Comparison of ENCODE assay signal across 8 mouse cellular contexts in the genomic region with DNA sequence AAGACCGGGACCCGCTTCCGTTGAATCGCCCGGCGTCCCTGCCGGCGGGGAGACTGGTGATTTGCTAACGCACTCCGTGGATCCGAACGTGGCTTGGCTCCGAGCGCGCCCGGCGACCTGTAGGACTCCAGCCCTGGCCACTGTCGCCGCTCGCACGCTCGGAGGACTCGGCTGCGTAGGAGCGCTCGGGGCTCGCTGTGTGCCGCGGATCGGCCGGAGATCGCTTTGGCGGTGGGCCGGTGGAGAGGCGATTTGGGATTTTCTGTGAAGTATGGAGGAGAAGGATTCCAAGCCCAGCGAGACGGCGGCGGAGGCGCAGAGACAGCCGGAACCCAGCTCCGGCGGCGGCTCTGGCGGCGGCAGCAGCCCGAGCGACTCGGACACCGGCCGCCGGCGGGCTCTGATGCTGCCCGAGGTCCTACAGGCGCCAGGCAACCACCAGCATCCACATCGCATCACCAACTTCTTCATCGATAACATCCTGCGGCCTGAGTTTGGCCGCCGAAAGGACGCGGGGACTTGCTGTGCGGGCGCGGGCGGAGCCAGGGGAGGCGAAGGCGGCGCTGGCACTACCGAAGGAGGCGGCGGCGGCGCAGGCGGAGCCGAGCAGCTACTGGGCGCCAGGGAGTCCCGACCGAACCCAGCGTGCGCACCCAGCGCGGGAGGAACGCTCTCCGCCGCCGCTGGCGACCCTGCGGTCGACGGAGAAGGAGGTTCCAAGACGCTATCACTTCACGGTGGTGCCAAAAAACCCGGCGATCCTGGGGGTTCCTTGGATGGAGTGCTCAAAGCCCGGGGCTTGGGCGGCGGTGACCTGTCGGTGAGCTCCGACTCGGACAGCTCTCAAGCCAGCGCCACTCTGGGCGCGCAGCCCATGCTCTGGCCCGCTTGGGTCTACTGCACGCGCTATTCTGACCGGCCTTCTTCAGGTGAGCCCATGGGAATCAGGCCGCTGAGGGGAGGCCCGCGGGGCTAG. TPM values are rescaled to one million over a fixed set of nuclear protein-coding genes. Genes with fewer than 3 reads are reported as not detected.
DNase-seq lines count a peak whose midpoint lies in the region; ATAC-seq lines count a peak whose summit lies in the region.

No protein-coding gene starts in this region.

- peak overlapping the region; percentile 51 for H3K4me3 ChIP-seq in embryonic facial prominence, embryonic 13.5 days
- peak overlapping the region; percentile 49 for H3K4me3 ChIP-seq in hindbrain, embryonic 13.5 days
- H3K4me3 ChIP-seq in liver, embryonic 11.5 days (ENCODE audit: low read depth, low read length): peak overlapping the region; percentile 51
- peak overlapping the region; percentile 42 for H3K4me3 ChIP-seq in neural tube, embryonic 13.5 days

- WGBS in embryonic facial prominence, embryonic 13.5 days: under 1% methylated on average over 111 of the region's 111 CpGs
- WGBS in hindbrain, embryonic 13.5 days: under 1% methylated on average over 105 of the region's 111 CpGs
- WGBS in liver, embryonic 11.5 days: under 1% methylated on average over 110 of the region's 111 CpGs
- WGBS in neural tube, embryonic 13.5 days: under 1% methylated on average over 111 of the region's 111 CpGs

- H3K9ac ChIP-seq in embryonic facial prominence, embryonic 13.5 days: peak overlapping the region; percentile 54
- H3K9ac ChIP-seq in hindbrain, embryonic 13.5 days: peak overlapping the region; percentile 77
- H3K9ac ChIP-seq in liver, embryonic 11.5 days (ENCODE audit: low read depth, low read length): no peak overlapping the region
- no peak overlapping the region for H3K9ac ChIP-seq in neural tube, embryonic 13.5 days

- peaks cover 97% of the 10 kb centered on the region for H3K27me3 ChIP-seq in embryonic facial prominence, embryonic 13.5 days
- H3K27me3 ChIP-seq in hindbrain, embryonic 13.5 days: peaks cover 90% of the 10 kb centered on the region
- peaks cover 97% of the 10 kb centered on the region for H3K27me3 ChIP-seq in liver, embryonic 11.5 days (replicated peaks; ENCODE audit: control insufficient read depth, insufficient read depth, low read length)
- H3K27me3 ChIP-seq in neural tube, embryonic 13.5 days: peaks cover 96% of the 10 kb centered on the region

- H3K27ac ChIP-seq in embryonic facial prominence, embryonic 13.5 days: no peak overlapping the region
- H3K27ac ChIP-seq in hindbrain, embryonic 13.5 days: peak overlapping the region; percentile 83
- H3K27ac ChIP-seq in liver, embryonic 11.5 days (ENCODE audit: low read depth, low read length): no peak overlapping the region
- no peak overlapping the region for H3K27ac ChIP-seq in neural tube, embryonic 13.5 days (replicated peaks)

- H3K4me2 ChIP-seq in embryonic facial prominence, embryonic 13.5 days: peak overlapping the region; percentile 93
- peak overlapping the region; percentile 60 for H3K4me2 ChIP-seq in hindbrain, embryonic 13.5 days
- peak overlapping the region; percentile 70 for H3K4me2 ChIP-seq in liver, embryonic 11.5 days
- peak overlapping the region; percentile 67 for H3K4me2 ChIP-seq in neural tube, embryonic 13.5 days

- H3K9me3 ChIP-seq in embryonic facial prominence, embryonic 13.5 days: no peaks in the 10 kb centered on the region
- H3K9me3 ChIP-seq in hindbrain, embryonic 13.5 days: no peaks in the 10 kb centered on the region
- H3K9me3 ChIP-seq in liver, embryonic 11.5 days (ENCODE audit: control insufficient read depth, low read length): no peaks in the 10 kb centered on the region
- no peaks in the 10 kb centered on the region for H3K9me3 ChIP-seq in neural tube, embryonic 13.5 days

- DNase-seq in lung, adult 18-20 months: peak; percentile 21 to 22
- no peak for DNase-seq in lung, postnatal 10 days
- DNase-seq in adrenal gland, postnatal 25 days: peak; percentile 63
- DNase-seq in liver, embryonic 11.5 days (ENCODE audit: low spot score): peak; percentile 64
- DNase-seq in layer of hippocampus, adult 11-12 months (ENCODE audit: low spot score): no peak

- ATAC-seq in embryonic facial prominence, embryonic 13.5 days (ENCODE audit: insufficient number of reproducible peaks, insufficient read depth, low FRiP score, low TSS enrichment, low read depth): no peak
- ATAC-seq in hindbrain, embryonic 13.5 days (ENCODE audit: low FRiP score): peak; percentile 12; the same call in 1 of the 2 replicates
- 0 out of 2 replicates have a peak, but pooled peaks have one; percentile 11 for ATAC-seq in liver, embryonic 11.5 days (replicated peaks; ENCODE audit: low FRiP score)
- 0 out of 2 replicates have a peak, but pooled peaks have one; percentile 15 for ATAC-seq in neural tube, embryonic 13.5 days (ENCODE audit: low read depth)

- no peaks in the 10 kb centered on the region for H3K36me3 ChIP-seq in embryonic facial prominence, embryonic 13.5 days
- H3K36me3 ChIP-seq in hindbrain, embryonic 13.5 days: no peaks in the 10 kb centered on the region
- H3K36me3 ChIP-seq in liver, embryonic 11.5 days (ENCODE audit: control insufficient read depth, insufficient read depth, low read length): no peaks in the 10 kb centered on the region
- H3K36me3 ChIP-seq in neural tube, embryonic 13.5 days: no peaks in the 10 kb centered on the region

- H3K4me1 ChIP-seq in embryonic facial prominence, embryonic 13.5 days: peaks cover 21% of the 10 kb centered on the region
- peaks cover 30% of the 10 kb centered on the region for H3K4me1 ChIP-seq in hindbrain, embryonic 13.5 days (replicated peaks)
- H3K4me1 ChIP-seq in liver, embryonic 11.5 days (replicated peaks; ENCODE audit: control insufficient read depth, insufficient read depth, low read length): peaks cover 4% of the 10 kb centered on the region
- peaks cover 22% of the 10 kb centered on the region for H3K4me1 ChIP-seq in neural tube, embryonic 13.5 days (replicated peaks)

RNA-seq across cellular contexts. Expression of gene En2, which starts 1.1 kb away (rescaled TPM):
- 0.24 TPM in 2 replicates for total RNA-seq in adrenal gland, postnatal 25 days (2021)
- polyA plus RNA-seq in embryonic facial prominence, embryonic 13.5 days (2015; fragmentation: Nextera tagmentation; extraction: Ambion mirVana): not detected in 2 replicates
- polyA plus RNA-seq in hindbrain, embryonic 13.5 days (2015; fragmentation: Nextera tagmentation; extraction: Ambion mirVana): 0.58 and 0.71 TPM in 2 replicates
- not detected in 2 replicates for polyA plus RNA-seq in liver, embryonic 11.5 days (2014; fragmentation: Nextera tagmentation; extraction: Ambion mirVana)
- polyA plus RNA-seq in neural tube, embryonic 13.5 days (2015; fragmentation: Nextera tagmentation; extraction: Ambion mirVana): not detected in 2 replicates

Comparison
In these comparisons a context has a peak if more than half of its experiments do, and no peak if none do; other contexts are left out.
1. DNase-seq: peak in lung, adult 18-20 months (2 of 2), adrenal gland, postnatal 25 days (single experiment) and liver, embryonic 11.5 days (single experiment); none in lung, postnatal 10 days (single experiment) and layer of hippocampus, adult 11-12 months (single experiment).
2. H3K9ac ChIP-seq: peak in embryonic facial prominence, embryonic 13.5 days (single experiment) and hindbrain, embryonic 13.5 days (single experiment); none in liver, embryonic 11.5 days (single experiment) and neural tube, embryonic 13.5 days (single experiment).
3. Peak in every context shown above with its lines, with median percentiles within 50 percentile points of each other: H3K4me2 ChIP-seq and H3K4me3 ChIP-seq.